Mouse (Mus musculus): ENCODE measurements at regions not wholly inside any gene's neighbourhood (a gene's known extent, or its start where the extent isn't known, plus 50 kb on each side); places are given as distances from the start of the nearest gene placed in this dataset.

- TF ChIP-seq CTCF (IDR thresholded peaks at IDR 0.05; ENCODE audit: borderline replicate concordance, extremely low read depth, insufficient read depth, insufficient read length) (no peak), POLR2A (IDR thresholded peaks at IDR 0.05; ENCODE audit: borderline replicate concordance, extremely low read depth, insufficient read depth, insufficient read length, poor library complexity, severe bottlenecking) (no peak)
Observed at GRCm38 (mm10) chr10:71613736-71614135, 266.2 kb downstream of the Ipmk start.
